Mouse (Mus musculus) urinary bladder, postnatal 14 days (tissue): ENCODE measurements at regions not wholly inside any gene's neighbourhood (a gene's known extent, or its start where the extent isn't known, plus 50 kb on each side); places are given as distances from the start of the nearest gene placed in this dataset.
"Not testable (repeated sequence)": the region's sequence is repeated elsewhere in the genome, so short reads cannot be mapped to it uniquely, and the experiment has no call there.

Experiments used
- DNase-seq: peaks from one replicate; pipeline ENCODE4 v3.0.0; 2021; ENCODE audit warnings: low spot score

DNA sequence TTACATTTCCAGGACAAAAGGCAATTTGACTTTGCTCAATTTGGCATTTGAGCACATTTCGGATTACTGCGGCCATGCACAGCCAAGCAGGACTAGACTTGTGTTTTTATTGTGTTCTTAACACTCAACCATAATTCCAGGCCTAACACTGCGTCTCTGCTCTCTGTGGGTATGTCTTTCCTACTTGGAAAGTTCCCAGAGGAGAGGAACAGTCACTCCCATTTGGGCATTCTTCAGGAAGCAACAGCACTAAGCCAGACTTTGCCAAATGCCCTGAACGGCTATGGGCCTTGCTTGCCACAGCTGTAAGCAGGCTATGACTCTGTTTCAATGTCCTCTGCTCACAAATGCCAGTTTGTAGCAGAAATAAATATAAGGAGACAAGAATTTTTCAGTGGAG is 56.5 kb upstream of the Pdk3 start:
- DNase-seq = no peak

- DNase-seq = no peak
Observed at GRCm38 (mm10) chrX:93888966-93889365, 57.0 kb upstream of the Pdk3 start.

DNA sequence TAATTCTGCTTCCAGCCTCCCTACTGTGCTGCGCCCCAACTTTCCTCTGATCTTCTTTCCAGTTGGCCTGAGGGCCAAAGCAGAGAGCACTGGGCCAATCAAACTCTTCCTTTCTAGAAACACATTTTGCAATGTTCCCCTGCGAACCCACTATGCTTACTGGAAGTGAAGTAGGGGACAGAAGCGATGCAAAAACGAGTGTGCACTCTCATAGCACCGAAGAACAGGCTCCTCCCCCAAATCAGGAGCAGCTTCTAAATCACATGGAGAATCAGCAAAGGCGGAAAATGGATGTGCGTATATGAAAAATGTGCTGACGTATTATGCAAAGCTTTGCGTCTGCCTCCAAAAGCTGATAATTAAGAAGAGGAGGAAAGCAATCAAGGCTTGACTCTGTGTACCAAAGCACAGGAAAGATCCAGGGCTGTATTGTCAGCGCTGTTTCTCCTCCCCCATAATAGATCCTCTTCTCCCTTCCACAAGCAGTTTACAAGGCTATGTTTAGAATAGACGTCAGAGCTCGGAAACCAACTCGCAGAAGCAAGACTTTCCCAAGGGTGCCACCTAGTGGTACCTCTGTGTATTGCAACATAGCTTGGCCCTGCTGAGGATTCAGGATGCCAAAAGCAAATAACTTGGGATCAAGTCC is 57.5 kb upstream of the Pdk3 start:
- peak; percentile 70 for DNase-seq

DNA sequence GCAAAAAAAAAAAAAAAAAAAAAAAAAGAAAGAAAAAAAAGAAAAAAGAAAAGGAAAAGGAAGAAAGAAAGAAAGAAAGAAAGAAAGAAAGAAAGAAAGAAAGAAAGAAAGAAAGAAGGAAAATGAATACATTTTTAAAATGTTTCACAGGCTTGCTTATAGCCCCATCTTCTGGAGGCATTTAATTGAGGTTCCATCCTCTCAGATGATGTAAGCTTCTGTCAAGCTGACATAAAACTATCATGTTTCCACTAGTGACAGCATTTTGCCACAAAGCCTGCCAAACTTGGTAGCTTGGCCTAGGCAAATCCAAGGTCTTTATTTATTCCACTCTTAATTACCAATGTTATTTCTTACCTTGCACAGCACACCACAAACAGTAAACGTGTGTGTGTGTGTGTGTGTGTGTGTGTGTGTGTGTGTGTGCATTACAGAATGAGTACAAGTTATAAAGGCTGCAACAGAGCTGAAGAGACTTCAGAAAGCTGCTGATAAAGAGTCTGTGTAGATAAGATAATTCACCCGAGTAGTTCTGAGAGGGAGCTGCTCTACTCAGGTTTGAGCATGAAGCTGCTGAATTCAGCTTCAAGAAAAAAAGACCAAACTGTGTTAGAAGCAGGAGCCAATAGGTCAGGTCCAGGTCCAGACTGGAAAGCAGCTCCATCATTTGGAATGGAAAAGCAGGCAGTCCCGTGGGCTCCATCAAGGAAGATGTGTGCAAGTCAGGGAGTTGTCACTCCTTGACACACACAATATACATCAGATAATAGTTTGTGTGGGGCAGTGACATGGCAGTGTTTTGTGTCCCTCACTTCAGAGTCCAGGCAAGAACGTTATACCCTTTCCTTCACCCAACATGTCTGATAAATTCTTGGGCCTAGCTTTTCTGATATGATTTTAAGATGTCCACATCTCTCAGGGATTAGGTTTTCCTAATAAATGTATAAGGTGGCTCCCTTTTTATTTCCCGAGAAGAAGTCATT is 65.1 kb upstream of the Pdk3 start:
- DNase-seq = no peak

DNA sequence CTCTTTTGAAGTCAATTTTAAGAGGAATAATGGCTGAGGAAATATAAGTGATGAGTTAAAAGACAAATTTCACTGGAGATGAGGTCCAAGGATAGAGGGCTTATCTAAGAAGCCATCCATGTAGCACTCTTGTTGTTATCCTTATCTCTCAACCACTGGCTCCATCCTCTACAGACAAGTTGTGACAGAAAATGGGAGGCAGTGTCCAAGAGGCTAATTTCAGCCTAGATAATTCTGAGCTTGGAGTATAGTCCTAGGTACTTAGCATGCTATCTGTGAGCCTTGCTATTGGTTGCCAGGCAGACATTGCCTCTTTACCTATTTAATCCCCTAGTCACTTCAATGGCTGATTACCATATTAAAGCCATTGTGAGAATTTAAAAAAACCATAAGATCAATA is 65.2 kb upstream of the AU015836 start:
- no peak for DNase-seq

DNA sequence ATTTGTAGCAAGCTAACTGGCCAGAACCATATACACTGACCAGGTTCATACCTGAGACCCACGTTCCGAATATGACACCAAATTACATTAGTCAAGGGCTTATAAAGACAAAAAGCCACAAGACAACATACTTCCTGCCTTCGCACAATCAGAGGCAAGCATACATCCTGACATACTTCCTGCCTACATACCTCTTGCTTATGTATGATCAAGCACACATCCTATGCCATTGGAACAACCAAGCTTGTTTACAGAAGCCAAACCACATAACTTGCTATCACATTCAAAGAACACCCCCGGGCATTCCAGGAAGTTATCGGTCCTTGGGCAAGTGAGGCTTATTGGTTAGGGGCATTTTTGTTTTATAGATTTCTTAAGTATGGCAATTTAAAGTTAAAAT is 62.9 kb upstream of the AU015836 start:
- no peak for DNase-seq

DNA sequence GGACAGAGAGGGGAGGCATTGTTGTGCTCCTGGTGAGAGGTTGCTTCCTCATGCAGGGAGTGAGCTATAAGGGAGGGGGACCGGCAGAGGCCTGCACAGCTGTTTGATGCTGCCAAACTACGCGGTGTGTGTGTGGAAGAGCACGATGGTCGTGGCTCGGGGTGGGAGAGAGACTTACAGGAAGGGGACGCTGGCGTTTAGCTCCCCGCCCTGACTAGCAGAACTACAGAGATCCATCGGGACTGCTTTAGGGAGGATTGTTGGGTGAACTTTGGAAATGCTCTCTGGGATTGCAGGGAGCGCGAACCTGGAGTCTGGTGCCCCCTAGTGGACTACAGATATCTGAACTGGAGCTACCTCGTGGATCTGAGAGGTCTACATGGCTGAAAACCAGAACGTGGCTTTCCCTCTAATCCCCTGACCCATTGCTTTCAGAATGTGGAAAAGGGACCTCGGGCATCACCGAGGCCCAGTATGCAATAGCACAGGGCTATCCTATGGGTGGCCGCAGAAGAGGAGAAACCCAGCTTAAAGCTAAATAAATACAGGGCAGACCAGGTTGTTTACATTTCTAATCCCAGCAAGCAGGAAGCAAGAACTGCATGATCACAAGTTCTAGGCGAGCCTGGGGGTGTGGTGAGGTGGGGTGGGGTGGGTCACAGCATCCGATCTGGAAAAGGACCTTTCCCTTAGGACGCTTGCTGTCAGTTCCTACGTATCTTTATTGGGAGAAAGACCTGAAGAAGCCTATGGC is 57.2 kb upstream of the AU015836 start:
- peak; percentile 42 for DNase-seq

GRCm38 (mm10) chrX:93915548-93915947 is 52.9 kb upstream of the AU015836 start:
- no peak for DNase-seq

- not testable (repeated sequence) for DNase-seq
Observed at GRCm38 (mm10) chrX:93917367-93917766, 51.1 kb upstream of the AU015836 start.
